Mouse (Mus musculus) brain, embryonic 18.5 days (tissue): Measurements from ENCODE around the gene Crybg3.

Experiments used
- DNase-seq: peaks from one replicate; pipeline ENCODE4 v3.0.0-alpha.2; 2012; ENCODE audit warnings: low read depth, low spot score

The Crybg3 gene

GRCm38 (mm10) chr16:59534349-59534748 is 66.4 kb downstream of the Crybg3 start:
- no peak for DNase-seq

- no peak for DNase-seq
These were observed 68.2 kb downstream of the Crybg3 start for GRCm38 (mm10) chr16:59532561-59532960.

- no peak for DNase-seq
These were observed 69.5 kb downstream of the Crybg3 start for GRCm38 (mm10) chr16:59531243-59531642.

- no peak for DNase-seq
These were observed 71.2 kb downstream of the Crybg3 start for GRCm38 (mm10) chr16:59529570-59529969.

- no peak for DNase-seq
These were observed 73.8 kb downstream of the Crybg3 start for GRCm38 (mm10) chr16:59526939-59527338.

- no peak for DNase-seq
These were observed 78.9 kb downstream of the Crybg3 start for GRCm38 (mm10) chr16:59521752-59522423.

- DNase-seq, result no peak
These were observed 83.1 kb downstream of the Crybg3 start for GRCm38 (mm10) chr16:59517447-59518219.

- DNase-seq, result no peak
These were observed 83.8 kb downstream of the Crybg3 start for GRCm38 (mm10) chr16:59516965-59517364.

GRCm38 (mm10) chr16:59515169-59515568 is 85.6 kb downstream of the Crybg3 start:
- DNase-seq, result peak; percentile 16

- DNase-seq, result no peak
These were observed 90.9 kb downstream of the Crybg3 start for GRCm38 (mm10) chr16:59509830-59510229.

GRCm38 (mm10) chr16:59499180-59499579 is 101.6 kb downstream of the Crybg3 start:
- DNase-seq, result no peak

GRCm38 (mm10) chr16:59497947-59498346 is 102.8 kb downstream of the Crybg3 start:
- no peak for DNase-seq

- DNase-seq, result no peak
These were observed 107.6 kb downstream of the Crybg3 start for GRCm38 (mm10) chr16:59493199-59493598.

GRCm38 (mm10) chr16:59487975-59488548 is 112.7 kb downstream of the Crybg3 start:
- DNase-seq, result no peak

GRCm38 (mm10) chr16:59487239-59487638 is 113.5 kb downstream of the Crybg3 start:
- no peak for DNase-seq

GRCm38 (mm10) chr16:59477955-59478354 is 122.8 kb downstream of the Crybg3 start:
- DNase-seq, result no peak

- no peak for DNase-seq
These were observed 126.0 kb downstream of the Crybg3 start for GRCm38 (mm10) chr16:59474788-59475187.

- no peak for DNase-seq
These were observed 128.2 kb downstream of the Crybg3 start for GRCm38 (mm10) chr16:59472546-59472945.

- no peak for DNase-seq
These were observed 129.0 kb downstream of the Crybg3 start, which contains the start of gene Riox2 for GRCm38 (mm10) chr16:59471637-59472278. Gene Riox2, plus strand, starts transcription at chr16:59471775.

GRCm38 (mm10) chr16:59469846-59470245 is 130.9 kb downstream of the Crybg3 start:
- no peak for DNase-seq

GRCm38 (mm10) chr16:59463973-59464372 is 136.8 kb downstream of the Crybg3 start:
- no peak for DNase-seq

GRCm38 (mm10) chr16:59463567-59463966 is 137.2 kb downstream of the Crybg3 start:
- no peak for DNase-seq
